Comparison of ENCODE assay signal across 8 mouse cellular contexts in the genomic region with DNA sequence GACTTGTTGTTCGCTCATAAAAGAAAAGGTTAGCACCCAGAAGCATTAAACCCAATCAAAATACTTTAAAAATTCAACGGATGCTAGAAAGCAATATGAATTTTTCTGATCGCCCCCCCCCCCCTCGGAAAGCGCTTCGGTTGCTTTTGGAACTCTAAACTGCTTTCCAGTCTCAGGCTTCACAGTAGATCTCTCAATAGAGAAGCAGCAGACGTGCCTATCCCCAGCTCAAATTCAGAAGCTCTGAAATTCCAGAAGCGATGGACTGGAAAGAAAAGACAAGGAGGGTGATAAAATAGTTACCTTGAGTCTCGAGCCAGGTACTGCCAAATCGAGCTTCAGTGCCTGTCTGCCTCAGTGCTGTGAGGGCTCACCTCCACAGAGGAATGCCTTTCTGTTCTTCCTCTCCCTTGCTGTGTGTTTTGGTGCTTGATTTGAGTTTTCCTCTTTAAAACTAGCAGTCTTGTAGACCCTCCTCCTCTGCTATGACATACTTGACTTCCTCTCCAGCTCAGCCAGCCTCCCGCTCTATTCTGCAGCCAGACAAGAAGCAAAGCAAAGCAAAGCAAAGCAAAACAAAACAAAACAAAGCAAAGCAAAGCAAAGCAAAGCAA. TPM values are rescaled to one million over a fixed set of nuclear protein-coding genes. Genes with fewer than 3 reads are reported as not detected.
DNase-seq lines count a peak whose midpoint lies in the region; ATAC-seq lines count a peak whose summit lies in the region.

A gene (minus strand): TSS at position 610 of the 614 bp plus-strand sequence.

- H3K27me3 ChIP-seq in hindbrain, embryonic 15.5 days, result no peaks in the 10 kb centered on the region
- H3K27me3 ChIP-seq in liver, embryonic 13.5 days, result no peaks in the 10 kb centered on the region

- DNase-seq in CD8-positive naive resting alpha-beta T cell, adult 2 months (ENCODE audit: low read depth in 2 of 2, low spot score in 2 of 2), result peak; percentile 1
- DNase-seq in adrenal gland, postnatal 14 days, result peak; percentile 29
- peak; percentile 4 for DNase-seq in gastrocnemius, postnatal 10 days
- DNase-seq in liver, embryonic 13.5 days, result no peak
- peak; percentile 50 for DNase-seq in naive thymus-derived CD4-positive, alpha-beta T cell, adult 2 months (ENCODE audit: low read depth)
- DNase-seq in frontal cortex, postnatal 25 days (ENCODE audit: low spot score in 2 of 2), result no peak
- DNase-seq in left cerebral cortex, adult 11 months (ENCODE audit: low spot score), result no peak

- 21% methylated on average over 11 of the region's 11 CpGs for WGBS in hindbrain, embryonic 15.5 days
- 20% methylated on average over 11 of the region's 11 CpGs for WGBS in liver, embryonic 13.5 days (ENCODE audit: insufficient replicate concordance)

- H3K27ac ChIP-seq in hindbrain, embryonic 15.5 days (replicated peaks), result peak within 1 kb of the TSS; percentile 21; the same call in 1 of the 2 replicates
- H3K27ac ChIP-seq in liver, embryonic 13.5 days, result no peak within 1 kb of the TSS

- no peak for ATAC-seq in hindbrain, embryonic 15.5 days (ENCODE audit: low FRiP score, low read depth)
- ATAC-seq in liver, embryonic 13.5 days (ENCODE audit: low read depth), result no peak

- no peaks in the 10 kb centered on the region for H3K36me3 ChIP-seq in hindbrain, embryonic 15.5 days
- no peaks in the 10 kb centered on the region for H3K36me3 ChIP-seq in liver, embryonic 13.5 days

- H3K4me2 ChIP-seq in hindbrain, embryonic 15.5 days, result peak within 1 kb of the TSS; percentile 45
- H3K4me2 ChIP-seq in liver, embryonic 13.5 days, result 0 out of 2 replicates have a peak within 1 kb of the TSS, but pooled peaks have one; percentile 8

- H3K9ac ChIP-seq in hindbrain, embryonic 15.5 days, result no peak within 1 kb of the TSS
- no peak within 1 kb of the TSS for H3K9ac ChIP-seq in liver, embryonic 13.5 days

- no peaks in the 10 kb centered on the region for H3K9me3 ChIP-seq in hindbrain, embryonic 15.5 days
- H3K9me3 ChIP-seq in liver, embryonic 13.5 days (replicated peaks), result no peaks in the 10 kb centered on the region

- H3K4me3 ChIP-seq in hindbrain, embryonic 15.5 days, result peak within 1 kb of the TSS; percentile 27
- H3K4me3 ChIP-seq in liver, embryonic 13.5 days (replicated peaks), result peak within 1 kb of the TSS; percentile 14

- no peaks in the 10 kb centered on the region for H3K4me1 ChIP-seq in hindbrain, embryonic 15.5 days (replicated peaks)
- no peaks in the 10 kb centered on the region for H3K4me1 ChIP-seq in liver, embryonic 13.5 days (replicated peaks)

RNA-seq across cellular contexts. Expression of the gene that starts here (rescaled TPM):
- total RNA-seq in adrenal gland, postnatal 14 days (2021), result 16.2 and 19.9 TPM in 2 replicates
- 10 to 100 TPM in 1 of 2 experiments, 1 to 10 TPM in 1; 8.1 to 10.9 TPM for total RNA-seq in gastrocnemius, postnatal 10 days (2021)
- polyA plus RNA-seq in hindbrain, embryonic 15.5 days (2015; fragmentation: Nextera tagmentation; extraction: Ambion mirVana), result 3.2 and 3.4 TPM in 2 replicates
- polyA plus RNA-seq in liver, embryonic 13.5 days (2015; fragmentation: Nextera tagmentation; extraction: Ambion mirVana), result 0.77 and 0.80 TPM in 2 replicates

Comparison
In these comparisons a context has a peak if more than half of its experiments do, and no peak if none do; other contexts are left out.
1. DNase-seq: peak in CD8-positive naive resting alpha-beta T cell, adult 2 months (2 of 2), adrenal gland, postnatal 14 days (single experiment), gastrocnemius, postnatal 10 days (single experiment) and naive thymus-derived CD4-positive, alpha-beta T cell, adult 2 months (single experiment); none in liver, embryonic 13.5 days (single experiment), frontal cortex, postnatal 25 days (0 of 2) and left cerebral cortex, adult 11 months (single experiment).